Mouse (Mus musculus) cerebellum, postnatal 36 days (tissue): ENCODE measurements around the gene Akt1.
A peak's percentile ranks its signal among the peaks of the same experiment; 100 is the strongest.

Experiments used
- DNase-seq, 2 experiments: peaks; one replicate each; pipeline ENCODE4 v3.0.0; 2021 to 2022; ENCODE audit warnings: mixed read lengths in 2 of 2

Akt1 gene

GRCm38 (mm10) chr12:112674132-112675011 is at the start of gene Akt1:
Gene Akt1, minus strand, starts transcription at chr12:112674884.
- peak; percentile 61 to 65 for DNase-seq

GRCm38 (mm10) chr12:112724077-112724805 is 49.6 kb upstream of the Akt1 start:
- peak; percentile 81 to 87 for DNase-seq

GRCm38 (mm10) chr12:112723445-112723844 is 48.8 kb upstream of the Akt1 start:
- DNase-seq: no peak

- DNase-seq: no peak
Observed at GRCm38 (mm10) chr12:112723028-112723330, 48.3 kb upstream of the Akt1 start.

- DNase-seq: peak; percentile 64 to 77
Observed at GRCm38 (mm10) chr12:112722240-112723027, 47.8 kb upstream of the Akt1 start.

- DNase-seq: peak; percentile 67 to 80
Observed at GRCm38 (mm10) chr12:112721424-112722239, 46.9 kb upstream of the Akt1 start.

GRCm38 (mm10) chr12:112720890-112721423 is 46.3 kb upstream of the Akt1 start:
- DNase-seq: no peak

GRCm38 (mm10) chr12:112720216-112720615 is 45.5 kb upstream of the Akt1 start, which contains the start of gene Cep170b:
Gene Cep170b, plus strand, starts transcription at chr12:112720455.
- no peak for DNase-seq

- DNase-seq: no peak
Observed at GRCm38 (mm10) chr12:112718995-112719394, 44.3 kb upstream of the Akt1 start.

GRCm38 (mm10) chr12:112717140-112717539 is 42.5 kb upstream of the Akt1 start:
- no peak for DNase-seq

GRCm38 (mm10) chr12:112713984-112714383 is 39.3 kb upstream of the Akt1 start:
- DNase-seq: no peak

- DNase-seq: no peak
Observed at GRCm38 (mm10) chr12:112707573-112707869, 32.8 kb upstream of the Akt1 start.

- peak; percentile 91 to 92 for DNase-seq
Observed at GRCm38 (mm10) chr12:112706704-112707572, 32.3 kb upstream of the Akt1 start.

GRCm38 (mm10) chr12:112702374-112703320 is 28.0 kb upstream of the Akt1 start:
- peak; percentile 43 to 50 for DNase-seq

- DNase-seq: peak in 1 of 2 experiments; percentile 20
Observed at GRCm38 (mm10) chr12:112700522-112700921, 25.8 kb upstream of the Akt1 start.

- no peak for DNase-seq
Observed at GRCm38 (mm10) chr12:112696806-112697425, 22.2 kb upstream of the Akt1 start.

- DNase-seq: peak in 1 of 2 experiments; percentile 14
Observed at GRCm38 (mm10) chr12:112694127-112694475, 19.4 kb upstream of the Akt1 start.

GRCm38 (mm10) chr12:112693185-112694126 is 18.8 kb upstream of the Akt1 start:
- DNase-seq: peak; percentile 96
